Mouse (Mus musculus): Measurements from ENCODE around the gene Plp1.

- TF ChIP-seq GATA1 (IDR thresholded peaks at IDR 0.05; ENCODE audit: borderline replicate concordance, low read length) (no peak), FLI1 (IDR thresholded peaks at IDR 0.05; ENCODE audit: low read length) (no peak)
These were observed 25.2 kb upstream of the Plp1 start for GRCm38 (mm10) chrX:136797223-136797622.

All from megakaryocyte, embryonic 14.5 days (primary cell).